Mouse (Mus musculus): Measurements from ENCODE around the gene Foxj3. TPM values are rescaled to one million over a fixed set of nuclear protein-coding genes. Genes with fewer than 3 reads are reported as not detected.
"Not testable (repeated sequence)": the region's sequence is repeated elsewhere in the genome, so short reads cannot be mapped to it uniquely, and the experiment has no call there.

Foxj3 gene
- polyA plus RNA-seq, 1 experiment from 2014 or later, result 30.7 TPM

DNA sequence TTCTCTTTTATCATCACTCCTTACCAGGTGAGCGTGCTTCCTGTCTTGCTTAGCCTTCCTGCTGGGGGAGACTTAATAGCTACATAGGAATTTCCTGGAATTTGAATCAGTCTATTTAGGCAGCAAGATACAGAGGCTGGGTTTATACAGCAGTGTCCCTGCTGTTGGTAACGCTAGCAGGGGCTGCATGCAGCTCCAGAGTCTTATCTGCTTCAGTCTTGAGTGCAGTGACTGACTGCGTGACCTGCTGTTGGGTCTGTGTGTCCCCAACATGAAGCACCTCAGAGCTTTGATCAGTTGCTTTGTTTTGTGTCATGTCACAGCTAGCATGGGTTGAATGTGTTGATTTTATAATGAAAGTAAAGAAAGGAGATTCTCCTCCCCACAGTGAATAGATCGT lies 90.5 kb downstream of the Foxj3 start:
- H3K4me1 ChIP-seq (ENCODE audit: control insufficient read depth, insufficient read depth, low read length), result no peaks in the 10 kb centered on the region
- H3K9ac ChIP-seq (replicated peaks; ENCODE audit: low read depth, low read length), result no peak overlapping the region
- H3K4me3 ChIP-seq (ENCODE audit: low read depth, low read length), result no peak overlapping the region
- ATAC-seq (ENCODE audit: low read depth), result no peak
- no peak overlapping the region for H3K4me2 ChIP-seq (ENCODE audit: low read depth, low read length)
- H3K27ac ChIP-seq (ENCODE audit: low read depth, low read length), result no peak overlapping the region
- H3K27me3 ChIP-seq (ENCODE audit: control insufficient read depth, insufficient read depth, low read length), result no peaks in the 10 kb centered on the region
- H3K9me3 ChIP-seq (ENCODE audit: control insufficient read depth, low read length), result no peaks in the 10 kb centered on the region
- peaks cover 13% of the 10 kb centered on the region; the same call in 1 of the 2 replicates for H3K36me3 ChIP-seq (ENCODE audit: control insufficient read depth, insufficient read depth, low read length)
- 75% methylated on average over 4 of the region's 4 CpGs for WGBS

DNA sequence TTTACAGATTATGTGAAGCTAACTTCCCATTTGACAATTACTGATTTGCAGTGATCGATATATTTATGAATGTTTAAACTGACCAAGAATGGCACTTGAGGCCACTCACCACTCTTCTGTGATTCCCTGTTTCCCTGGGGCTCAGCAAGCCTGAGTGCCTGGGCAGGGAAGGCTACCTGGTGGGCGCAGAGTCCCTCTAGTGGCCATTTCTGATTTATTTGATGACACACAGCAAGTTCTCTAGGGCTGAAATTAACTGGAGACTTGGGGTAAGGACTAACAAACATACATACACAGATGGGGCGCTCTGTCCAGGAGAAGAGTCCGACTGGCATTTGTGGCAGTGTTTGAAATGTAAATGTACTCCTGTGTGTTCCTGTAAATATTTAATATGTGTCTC lies 91.6 kb downstream of the Foxj3 start:
- not testable (repeated sequence) for H3K9ac ChIP-seq (replicated peaks; ENCODE audit: low read depth, low read length); H3K4me3 ChIP-seq (ENCODE audit: low read depth, low read length); H3K4me1 ChIP-seq (ENCODE audit: control insufficient read depth, insufficient read depth, low read length); H3K4me2 ChIP-seq (ENCODE audit: low read depth, low read length); H3K36me3 ChIP-seq (ENCODE audit: control insufficient read depth, insufficient read depth, low read length); H3K27ac ChIP-seq (ENCODE audit: low read depth, low read length); H3K9me3 ChIP-seq (ENCODE audit: control insufficient read depth, low read length); ATAC-seq (ENCODE audit: low read depth); H3K27me3 ChIP-seq (ENCODE audit: control insufficient read depth, insufficient read depth, low read length)
- 87% methylated on average over 3 of the region's 4 CpGs for WGBS

DNA sequence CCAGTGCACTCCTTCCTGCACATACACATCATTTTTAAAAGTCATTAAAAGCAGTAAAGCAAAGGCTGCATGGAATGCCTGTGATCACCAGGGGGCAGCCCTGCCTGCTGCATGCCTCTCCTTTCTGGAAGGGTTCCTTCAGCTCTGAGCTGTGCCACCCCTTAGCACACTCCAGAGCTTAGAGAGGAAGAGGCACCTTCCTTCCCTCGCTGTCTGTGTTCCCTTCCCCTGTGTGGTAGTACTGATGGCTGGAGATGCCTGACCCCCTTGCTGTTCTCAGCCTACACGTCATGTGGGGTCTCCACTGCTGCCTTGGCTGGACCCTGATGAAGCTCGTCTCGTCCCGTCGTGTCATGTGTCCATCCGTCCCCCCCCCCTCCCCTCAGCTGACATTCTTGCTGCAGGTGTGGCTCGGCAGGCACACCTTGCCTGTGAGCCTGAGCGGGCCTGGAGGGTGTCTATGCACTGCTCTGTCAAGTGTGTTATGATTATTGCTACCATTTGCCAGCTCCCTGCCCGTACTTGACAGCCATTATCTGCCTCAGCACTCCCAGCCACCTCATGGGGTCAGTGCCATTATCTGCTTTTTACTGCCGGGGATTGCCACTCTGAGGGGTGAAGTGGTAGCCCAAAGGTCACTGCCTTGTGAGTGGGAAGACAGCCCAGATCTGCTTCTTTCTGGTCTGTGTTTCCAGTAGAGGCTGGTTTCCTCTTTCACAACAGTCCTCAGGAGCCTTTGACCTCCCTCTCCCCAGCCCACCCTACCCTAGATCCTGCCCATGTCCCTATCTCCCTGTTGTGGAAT lies 94.5 kb downstream of the Foxj3 start:
- H3K9me3 ChIP-seq (ENCODE audit: control insufficient read depth, low read length), result no peaks in the 10 kb centered on the region
- peak; percentile 69; the same call in 1 of the 2 replicates for ATAC-seq (ENCODE audit: low read depth)
- WGBS, result 55% methylated on average over 11 of the region's 11 CpGs

DNA sequence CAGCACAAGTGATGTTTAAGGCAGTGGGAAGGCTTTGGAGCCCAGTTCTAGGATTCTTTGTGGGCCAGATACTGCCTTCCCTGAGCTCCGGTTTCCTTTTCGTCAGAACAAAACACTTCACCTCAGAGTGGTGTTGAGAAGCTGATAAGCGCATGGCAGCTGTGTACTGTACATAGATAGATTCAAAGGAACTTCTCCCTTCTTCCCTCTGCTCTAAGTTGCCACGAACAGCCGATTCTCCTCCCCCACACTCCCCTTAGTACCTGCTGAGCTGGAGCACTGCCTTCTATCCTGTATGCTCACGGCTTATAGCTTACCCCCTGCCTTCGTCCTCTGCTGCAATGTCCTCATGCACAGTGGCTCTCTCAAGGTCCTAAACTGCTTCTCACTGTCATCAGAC lies 95.9 kb downstream of the Foxj3 start:
- ATAC-seq (ENCODE audit: low read depth), result no peak
- H3K4me1 ChIP-seq (ENCODE audit: control insufficient read depth, insufficient read depth, low read length), result peaks cover 3% of the 10 kb centered on the region; the same call in 1 of the 2 replicates
- H3K9ac ChIP-seq (replicated peaks; ENCODE audit: low read depth, low read length), result no peak overlapping the region
- no peak overlapping the region for H3K4me3 ChIP-seq (ENCODE audit: low read depth, low read length)
- no peaks in the 10 kb centered on the region for H3K27me3 ChIP-seq (ENCODE audit: control insufficient read depth, insufficient read depth, low read length)
- H3K27ac ChIP-seq (ENCODE audit: low read depth, low read length), result no peak overlapping the region
- H3K9me3 ChIP-seq (ENCODE audit: control insufficient read depth, low read length), result no peaks in the 10 kb centered on the region
- 58% methylated on average over 7 of the region's 7 CpGs for WGBS
- H3K36me3 ChIP-seq (ENCODE audit: control insufficient read depth, insufficient read depth, low read length), result no peaks in the 10 kb centered on the region
- no peak overlapping the region for H3K4me2 ChIP-seq (ENCODE audit: low read depth, low read length)

More for the DNA sequence above, 94.5 kb downstream of the Foxj3 start:
- Histone ChIP-seq H3K4me2 (ENCODE audit: low read depth, low read length) (no peak overlapping the region), H3K9ac (replicated peaks; ENCODE audit: low read depth, low read length) (no peak overlapping the region), H3K4me3 (ENCODE audit: low read depth, low read length) (no peak overlapping the region), H3K36me3 (ENCODE audit: control insufficient read depth, insufficient read depth, low read length) (no peaks in the 10 kb centered on the region), H3K4me1 (ENCODE audit: control insufficient read depth, insufficient read depth, low read length) (peaks cover 3% of the 10 kb centered on the region; the same call in 1 of the 2 replicates), H3K27me3 (ENCODE audit: control insufficient read depth, insufficient read depth, low read length) (no peaks in the 10 kb centered on the region), H3K27ac (ENCODE audit: low read depth, low read length) (no peak overlapping the region)

DNA sequence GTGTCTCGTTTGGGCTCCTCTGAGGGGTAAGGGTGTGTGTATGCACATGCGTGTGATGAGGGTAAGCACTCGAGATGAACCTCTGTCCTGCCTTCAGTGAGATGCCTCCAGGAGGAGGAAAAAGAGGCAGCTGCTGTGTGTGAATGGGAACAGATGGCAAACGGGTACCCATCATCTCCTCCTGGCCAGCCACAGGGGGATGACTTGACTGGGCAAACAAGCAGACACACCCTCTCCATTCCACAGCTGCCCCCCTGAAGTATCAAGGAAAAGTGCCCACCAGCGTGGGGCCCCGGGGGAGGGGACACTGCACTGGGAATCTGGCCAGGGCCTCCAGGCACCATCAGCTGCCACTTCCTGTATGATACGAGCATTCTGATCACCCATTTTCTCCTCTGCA lies 96.5 kb downstream of the Foxj3 start:
- no peak overlapping the region for H3K27ac ChIP-seq (ENCODE audit: low read depth, low read length)

DNA sequence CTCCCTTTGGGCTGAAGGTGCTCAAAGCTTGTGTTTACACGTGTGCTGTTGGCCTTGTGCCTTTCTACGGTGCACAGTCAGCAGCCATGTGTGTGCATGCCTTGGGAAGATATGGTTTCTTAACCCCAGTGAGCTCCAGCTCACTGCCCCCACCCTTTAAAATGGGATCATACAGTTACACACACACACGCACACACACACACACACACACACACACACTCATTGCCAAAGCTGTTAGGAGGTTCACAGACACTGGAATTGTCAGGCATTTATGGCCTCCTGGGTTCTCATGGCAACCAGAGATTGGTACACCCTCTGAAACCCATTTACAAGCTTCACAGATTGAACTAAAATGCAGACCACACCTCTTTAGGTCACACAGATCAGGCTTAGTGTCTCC lies 97.1 kb downstream of the Foxj3 start:
- Histone ChIP-seq H3K9ac (replicated peaks; ENCODE audit: low read depth, low read length) (no peak overlapping the region), H3K27me3 (ENCODE audit: control insufficient read depth, insufficient read depth, low read length) (no peaks in the 10 kb centered on the region), H3K27ac (ENCODE audit: low read depth, low read length) (no peak overlapping the region), H3K4me3 (ENCODE audit: low read depth, low read length) (no peak overlapping the region), H3K36me3 (ENCODE audit: control insufficient read depth, insufficient read depth, low read length) (no peaks in the 10 kb centered on the region), H3K4me2 (ENCODE audit: low read depth, low read length) (no peak overlapping the region), H3K9me3 (ENCODE audit: control insufficient read depth, low read length) (no peaks in the 10 kb centered on the region), H3K4me1 (ENCODE audit: control insufficient read depth, insufficient read depth, low read length) (peaks cover 3% of the 10 kb centered on the region; the same call in 1 of the 2 replicates)
- no peak for ATAC-seq (ENCODE audit: low read depth)
- WGBS, result 71% methylated on average over 3 of the region's 3 CpGs

More for the DNA sequence above, 96.5 kb downstream of the Foxj3 start:
- Histone ChIP-seq H3K4me1 (ENCODE audit: control insufficient read depth, insufficient read depth, low read length) (peaks cover 3% of the 10 kb centered on the region; the same call in 1 of the 2 replicates), H3K4me2 (ENCODE audit: low read depth, low read length) (no peak overlapping the region), H3K4me3 (ENCODE audit: low read depth, low read length) (no peak overlapping the region), H3K9ac (replicated peaks; ENCODE audit: low read depth, low read length) (no peak overlapping the region), H3K36me3 (ENCODE audit: control insufficient read depth, insufficient read depth, low read length) (no peaks in the 10 kb centered on the region), H3K9me3 (ENCODE audit: control insufficient read depth, low read length) (no peaks in the 10 kb centered on the region), H3K27me3 (ENCODE audit: control insufficient read depth, insufficient read depth, low read length) (no peaks in the 10 kb centered on the region)
- 17% methylated on average over 7 of the region's 7 CpGs for WGBS
- peak; percentile 50 for ATAC-seq (ENCODE audit: low read depth)

DNA sequence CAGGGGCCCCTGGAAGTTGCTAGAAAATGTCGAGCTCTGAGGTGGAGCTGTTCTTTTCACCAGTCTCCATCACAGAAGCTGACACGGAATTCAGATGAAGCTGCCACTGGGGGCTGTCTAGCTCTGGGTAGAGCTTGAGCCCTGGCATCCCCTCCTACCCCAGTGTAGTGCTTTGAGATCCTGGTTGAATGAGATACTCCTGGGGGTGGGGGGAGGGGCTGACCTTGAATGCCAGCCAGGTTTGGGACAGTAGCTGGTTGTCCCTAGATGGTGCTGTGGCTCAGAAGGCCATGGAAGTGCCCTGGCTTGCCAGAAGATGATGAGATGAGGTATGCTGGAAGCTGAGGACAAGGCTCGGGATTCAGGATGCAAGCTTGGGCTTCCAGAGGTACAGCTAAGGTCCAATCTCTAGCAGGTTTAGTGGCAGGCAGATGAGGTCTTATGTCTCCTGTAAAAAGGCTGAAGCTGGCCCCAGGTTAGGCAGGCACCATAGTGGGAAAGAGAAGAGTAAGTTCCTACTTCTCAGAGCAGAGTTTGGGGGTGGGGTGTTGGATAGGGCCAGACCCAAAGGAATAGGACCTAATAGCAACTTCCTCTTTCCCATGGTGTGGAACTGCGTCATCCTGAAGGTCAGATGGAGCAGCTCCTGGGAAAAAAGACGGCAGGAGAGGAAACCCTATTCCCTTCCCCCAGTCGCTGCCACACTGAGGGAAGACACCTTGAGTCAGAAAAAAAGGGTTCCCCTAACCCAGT lies 98.3 kb downstream of the Foxj3 start:
- no peaks in the 10 kb centered on the region for H3K27me3 ChIP-seq (ENCODE audit: control insufficient read depth, insufficient read depth, low read length)
- H3K27ac ChIP-seq (ENCODE audit: low read depth, low read length), result no peak overlapping the region
- H3K4me3 ChIP-seq (ENCODE audit: low read depth, low read length), result no peak overlapping the region
- no peak overlapping the region for H3K4me2 ChIP-seq (ENCODE audit: low read depth, low read length)
- H3K9ac ChIP-seq (replicated peaks; ENCODE audit: low read depth, low read length), result no peak overlapping the region
- no peak for ATAC-seq (ENCODE audit: low read depth)
- no peaks in the 10 kb centered on the region for H3K36me3 ChIP-seq (ENCODE audit: control insufficient read depth, insufficient read depth, low read length)
- peaks cover 3% of the 10 kb centered on the region; the same call in 1 of the 2 replicates for H3K4me1 ChIP-seq (ENCODE audit: control insufficient read depth, insufficient read depth, low read length)
- 71% methylated on average over 6 of the region's 6 CpGs for WGBS
- no peaks in the 10 kb centered on the region for H3K9me3 ChIP-seq (ENCODE audit: control insufficient read depth, low read length)

DNA sequence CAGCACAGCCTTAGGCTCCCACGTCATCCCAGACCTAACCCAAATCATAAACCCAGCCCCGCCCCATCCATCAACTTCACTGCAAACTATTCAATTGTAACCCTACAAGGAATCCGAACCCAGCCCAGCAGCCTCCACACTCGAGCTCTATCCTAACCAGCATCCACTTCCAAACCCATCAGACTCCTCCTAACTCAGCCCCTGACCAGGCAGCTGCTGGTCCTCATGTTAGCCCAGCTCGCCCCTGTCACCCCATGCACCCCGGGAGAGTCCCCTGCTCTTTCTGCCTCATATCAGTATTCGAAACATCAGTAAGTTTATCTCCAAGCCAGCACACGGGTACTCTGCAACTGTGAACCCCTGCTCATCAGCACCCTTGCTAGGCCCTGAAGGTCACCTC lies 98.9 kb downstream of the Foxj3 start:
- peaks cover 3% of the 10 kb centered on the region; the same call in 1 of the 2 replicates for H3K4me1 ChIP-seq (ENCODE audit: control insufficient read depth, insufficient read depth, low read length)
- H3K36me3 ChIP-seq (ENCODE audit: control insufficient read depth, insufficient read depth, low read length), result no peaks in the 10 kb centered on the region
- no peaks in the 10 kb centered on the region for H3K9me3 ChIP-seq (ENCODE audit: control insufficient read depth, low read length)
- ATAC-seq (ENCODE audit: low read depth), result no peak
- H3K4me3 ChIP-seq (ENCODE audit: low read depth, low read length), result no peak overlapping the region
- no peak overlapping the region for H3K9ac ChIP-seq (replicated peaks; ENCODE audit: low read depth, low read length)
- no peaks in the 10 kb centered on the region for H3K27me3 ChIP-seq (ENCODE audit: control insufficient read depth, insufficient read depth, low read length)
- no peak overlapping the region for H3K27ac ChIP-seq (ENCODE audit: low read depth, low read length)
- 73% methylated on average over 8 of the region's 8 CpGs for WGBS
- H3K4me2 ChIP-seq (ENCODE audit: low read depth, low read length), result no peak overlapping the region

DNA sequence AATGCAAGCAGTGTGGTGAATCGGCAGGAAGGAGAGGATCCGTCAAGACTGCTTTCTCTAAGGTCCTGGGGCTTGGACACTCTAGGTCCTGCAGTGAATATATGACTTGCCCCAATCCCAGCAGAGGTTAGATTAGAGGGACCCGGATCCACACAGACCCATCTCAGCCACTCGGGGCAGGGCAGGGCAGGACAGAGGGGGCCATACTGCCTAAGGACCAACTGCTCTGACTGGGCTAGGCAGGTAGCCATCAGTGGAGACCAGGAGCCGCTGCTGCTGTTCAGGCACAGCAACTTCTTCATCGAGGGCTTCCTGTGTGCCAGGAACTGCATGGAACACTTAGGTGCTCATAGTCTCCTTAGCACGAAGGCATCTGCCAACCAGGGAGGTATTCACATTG lies 99.9 kb downstream of the Foxj3 start:
- Histone ChIP-seq H3K36me3 (ENCODE audit: control insufficient read depth, insufficient read depth, low read length) (no peaks in the 10 kb centered on the region), H3K27me3 (ENCODE audit: control insufficient read depth, insufficient read depth, low read length) (no peaks in the 10 kb centered on the region), H3K27ac (ENCODE audit: low read depth, low read length) (no peak overlapping the region), H3K4me2 (ENCODE audit: low read depth, low read length) (no peak overlapping the region), H3K9me3 (ENCODE audit: control insufficient read depth, low read length) (no peaks in the 10 kb centered on the region), H3K9ac (replicated peaks; ENCODE audit: low read depth, low read length) (no peak overlapping the region), H3K4me3 (ENCODE audit: low read depth, low read length) (no peak overlapping the region), H3K4me1 (ENCODE audit: control insufficient read depth, insufficient read depth, low read length) (peaks cover 3% of the 10 kb centered on the region; the same call in 1 of the 2 replicates)
- 84% methylated on average over 7 of the region's 7 CpGs for WGBS
- ATAC-seq (ENCODE audit: low read depth), result no peak

All from neural tube, embryonic 14.5 days (tissue).